ENCODE assay signal across 32 mouse cellular contexts in the genomic region with DNA sequence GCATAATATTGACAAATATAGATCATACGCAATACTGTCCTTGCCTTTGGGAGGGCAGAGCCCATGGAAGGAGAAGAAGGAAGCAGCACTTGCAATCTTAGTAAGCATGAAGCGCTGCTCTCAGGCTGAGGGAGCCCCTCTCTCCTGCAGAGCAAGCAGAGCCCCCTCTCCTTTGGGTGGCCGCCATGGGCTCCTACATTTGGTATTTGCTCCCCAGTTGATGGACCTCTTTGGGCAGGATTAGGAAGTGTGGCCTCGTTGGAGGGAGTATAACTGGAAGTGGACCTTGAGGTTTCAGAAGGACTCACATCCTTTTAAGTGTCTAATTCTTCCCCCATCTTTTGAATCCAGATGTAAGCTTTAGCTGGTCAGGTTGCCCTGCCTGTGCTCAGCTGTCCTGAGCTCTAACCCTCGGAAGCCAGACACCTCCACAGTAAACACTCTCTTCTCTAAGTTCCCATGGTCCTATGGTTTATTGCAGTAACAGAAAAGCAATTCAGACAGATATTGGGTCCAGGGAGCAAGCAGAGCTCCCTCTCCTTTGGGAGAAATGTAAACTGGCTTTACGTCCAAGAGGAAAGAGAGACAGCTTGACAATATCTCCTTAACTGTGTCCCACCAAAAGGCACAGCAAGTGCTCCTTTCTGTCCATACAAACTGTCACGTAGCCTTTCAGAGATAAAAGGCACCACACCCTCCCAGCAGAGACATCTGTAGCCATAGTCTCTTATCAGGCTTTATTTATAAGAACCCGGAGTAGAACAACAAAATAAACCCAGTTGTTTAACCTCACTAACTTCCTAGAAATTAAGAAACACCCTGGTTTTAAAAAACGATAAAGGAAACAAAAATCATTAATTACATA. TPM values are rescaled to one million over a fixed set of nuclear protein-coding genes. Genes with fewer than 3 reads are reported as not detected.
DNase-seq lines count a peak whose midpoint lies in the region; ATAC-seq and TF ChIP-seq lines count a peak whose summit lies in the region.
"Had no signal": no experiment of that assay in that cellular context is flagged by ENCODE, and none has a peak within 500 bp of the region (broad histone marks: within the 10 kb centered on the region; RNA-seq: fewer than 3 reads in every experiment).

No protein-coding gene starts in this region.

- no peaks in the 10 kb centered on the region for H3K9me3 ChIP-seq in stomach, embryonic 15.5 days
- no peaks in the 10 kb centered on the region for H3K9me3 ChIP-seq in stomach, postnatal 0 days (ENCODE audit: control insufficient read depth, low read length)
- H3K9me3 ChIP-seq in liver, embryonic 16.5 days (replicated peaks; ENCODE audit: control insufficient read depth, low read length): no peaks in the 10 kb centered on the region
- H3K9me3 ChIP-seq: heart, embryonic 15.5 days; limb, embryonic 15.5 days had no signal

- TF ChIP-seq CTCF in stomach, postnatal 0 days (IDR thresholded peaks at IDR 0.05; ENCODE audit: low read depth): no peak

- no peak for DNase-seq in stomach, postnatal 0 days (ENCODE audit: low spot score)
- DNase-seq in liver: peak; percentile 61
- no peak for DNase-seq in gastrocnemius, postnatal 10 days
- no peak for DNase-seq in kidney, adult 11 months
- no peak for DNase-seq in kidney, postnatal 36 days
- DNase-seq: B cell, adult 2 months; embryo, embryonic 11 days; heart, postnatal 36 days; right cerebral cortex, adult 18-20 months; thymus, adult 18-20 months; thymus, postnatal 36 days had no signal

- H3K4me3 ChIP-seq in stomach, embryonic 15.5 days (replicated peaks): no peak overlapping the region
- H3K4me3 ChIP-seq in stomach, postnatal 0 days (ENCODE audit: low read depth, low read length): no peak overlapping the region
- no peak overlapping the region; the same call in 1 of the 2 replicates for H3K4me3 ChIP-seq in liver, embryonic 16.5 days (ENCODE audit: low read depth, low read length)
- H3K4me3 ChIP-seq: heart, embryonic 15.5 days; limb, embryonic 15.5 days had no signal

- H3K9ac ChIP-seq in stomach, embryonic 15.5 days: no peak overlapping the region
- no peak overlapping the region for H3K9ac ChIP-seq in stomach, postnatal 0 days (ENCODE audit: low read length)
- H3K9ac ChIP-seq in liver, embryonic 16.5 days (ENCODE audit: low read depth, low read length): peak overlapping the region; percentile 53
- H3K9ac ChIP-seq: heart, embryonic 15.5 days; hindbrain, embryonic 14.5 days; limb, embryonic 15.5 days had no signal

- H3K4me2 ChIP-seq in stomach, embryonic 15.5 days: no peak overlapping the region
- no peak overlapping the region for H3K4me2 ChIP-seq in stomach, postnatal 0 days (replicated peaks; ENCODE audit: low read depth)
- peak overlapping the region; percentile 57 for H3K4me2 ChIP-seq in liver, embryonic 16.5 days (ENCODE audit: low read depth, low read length)
- H3K4me2 ChIP-seq: heart, embryonic 15.5 days; hindbrain, embryonic 14.5 days; limb, embryonic 15.5 days had no signal

- H3K27ac ChIP-seq in stomach, embryonic 15.5 days: no peak overlapping the region
- H3K27ac ChIP-seq in stomach, postnatal 0 days (replicated peaks): no peak overlapping the region
- H3K27ac ChIP-seq in liver, embryonic 16.5 days (ENCODE audit: low read length): peak overlapping the region; percentile 90
- H3K27ac ChIP-seq: heart, embryonic 15.5 days; hindbrain, embryonic 14.5 days; limb, embryonic 15.5 days had no signal

- no peaks in the 10 kb centered on the region for H3K27me3 ChIP-seq in stomach, embryonic 15.5 days (replicated peaks)
- H3K27me3 ChIP-seq in stomach, postnatal 0 days (ENCODE audit: control insufficient read depth, insufficient read depth, low read length): no peaks in the 10 kb centered on the region
- no peaks in the 10 kb centered on the region for H3K27me3 ChIP-seq in liver, embryonic 16.5 days (ENCODE audit: control insufficient read depth, insufficient read depth, low read depth, low read length)
- H3K27me3 ChIP-seq: CH12.LX; heart, embryonic 15.5 days; limb, embryonic 15.5 days had no signal

- no peak for TF ChIP-seq EP300 in stomach, postnatal 0 days (optimal IDR thresholded peaks at IDR 0.05)

- WGBS in stomach, embryonic 15.5 days: 55% methylated on average over 9 of the region's 9 CpGs
- WGBS in stomach, postnatal 0 days: 55% methylated on average over 9 of the region's 9 CpGs
- WGBS in liver, embryonic 16.5 days (ENCODE audit: insufficient replicate concordance): 36% methylated on average over 9 of the region's 9 CpGs

- H3K36me3 ChIP-seq in stomach, embryonic 15.5 days: no peaks in the 10 kb centered on the region
- H3K36me3 ChIP-seq in stomach, postnatal 0 days (ENCODE audit: control insufficient read depth, insufficient read depth, low read length): no peaks in the 10 kb centered on the region
- H3K36me3 ChIP-seq in liver, embryonic 16.5 days (ENCODE audit: control insufficient read depth, insufficient read depth): no peaks in the 10 kb centered on the region
- H3K36me3 ChIP-seq: G1E; heart, embryonic 15.5 days; limb, embryonic 15.5 days had no signal

- no peaks in the 10 kb centered on the region for H3K4me1 ChIP-seq in stomach, embryonic 15.5 days
- no peaks in the 10 kb centered on the region for H3K4me1 ChIP-seq in stomach, postnatal 0 days (replicated peaks; ENCODE audit: control insufficient read depth, insufficient read depth)
- H3K4me1 ChIP-seq in liver, embryonic 16.5 days (ENCODE audit: control insufficient read depth, low read depth, low read length): peaks cover 25% of the 10 kb centered on the region
- H3K4me1 ChIP-seq: heart, embryonic 15.5 days; limb, embryonic 15.5 days had no signal

- ATAC-seq in stomach, embryonic 15.5 days (ENCODE audit: insufficient read depth, low FRiP score, low read depth): peak; percentile 88; the same call in 1 of the 2 replicates
- no peak for ATAC-seq in stomach, postnatal 0 days (ENCODE audit: low FRiP score, low TSS enrichment)
- ATAC-seq in liver, embryonic 16.5 days (ENCODE audit: low read depth): peak; percentile 97
- ATAC-seq: lung, postnatal 0 days; Patski had no signal

RNA-seq across cellular contexts. Expression of gene CN725425, which starts 52.5 kb away (rescaled TPM):
- not detected in 2 replicates for polyA plus RNA-seq in stomach, embryonic 15.5 days (2015; fragmentation: Nextera tagmentation; extraction: Ambion mirVana)
- polyA plus RNA-seq in stomach, postnatal 0 days (2015; fragmentation: Nextera tagmentation; extraction: Ambion mirVana): not detected in 2 replicates
- polyA plus RNA-seq in liver, embryonic 16.5 days (2015; fragmentation: Nextera tagmentation; extraction: Ambion mirVana): 0.15 and 0.22 TPM in 2 replicates
- under 1 TPM in 1 of 2 experiments, not detected in 1; 0.12 TPM for total RNA-seq in gastrocnemius, postnatal 10 days (2021)
- total RNA-seq: adrenal gland, adult 18-20 months; adrenal gland, postnatal 4 days; CH12.LX; G1E; gastrocnemius, adult 18-20 months; gastrocnemius, postnatal 4 days; left cerebral cortex, adult 8-10 months; left cerebral cortex, postnatal 4 days had no signal
- polyA plus RNA-seq: embryonic facial prominence, embryonic 14.5 days; G1E; heart, embryonic 15.5 days; hindbrain, embryonic 14.5 days; kidney, embryonic 14.5 days; large intestine, adult 2 months; limb, embryonic 15.5 days; lung, postnatal 0 days; midbrain, postnatal 0 days; neural tube, embryonic 14.5 days; Patski; stomach, embryonic 14.5 days had no signal
